ENCODE assay signal across 8 mouse cellular contexts in genomic region chr5:140767704-140768141, GRCm38 (mm10). TPM values are rescaled to one million over a fixed set of nuclear protein-coding genes. Genes with fewer than 3 reads are reported as not detected.
DNase-seq lines count a peak whose midpoint lies in the region; ATAC-seq lines count a peak whose summit lies in the region.

No protein-coding gene starts in this region.

- H3K27me3 ChIP-seq in embryonic facial prominence, embryonic 11.5 days (ENCODE audit: control insufficient read depth, insufficient read depth, low read length) = no peaks in the 10 kb centered on the region

- 21% methylated on average over 9 of the region's 9 CpGs for WGBS in embryonic facial prominence, embryonic 11.5 days

- no peak overlapping the region for H3K4me3 ChIP-seq in embryonic facial prominence, embryonic 11.5 days (ENCODE audit: low read depth, low read length)

- DNase-seq in adrenal gland, postnatal 4 days (ENCODE audit: low spot score in 2 of 2) = peak; percentile 50 to 74
- DNase-seq in embryonic facial prominence, embryonic 11.5 days (ENCODE audit: low spot score) = peak; percentile 38
- DNase-seq in heart, adult 11 months = peak; percentile 99
- DNase-seq in kidney, adult 11 months = peak; percentile 88
- DNase-seq in left cerebral cortex, postnatal 25 days (ENCODE audit: low spot score in 2 of 2) = peak; percentile 52 to 67
- DNase-seq in right cerebral cortex, postnatal 36 days (ENCODE audit: low spot score in 2 of 2) = peak; percentile 42 to 60
- no peak for DNase-seq in natural killer cell, adult 2 months (ENCODE audit: low spot score in 2 of 2)

- no peaks in the 10 kb centered on the region for H3K9me3 ChIP-seq in embryonic facial prominence, embryonic 11.5 days (replicated peaks; ENCODE audit: control insufficient read depth, low read length)

- ATAC-seq in embryonic facial prominence, embryonic 11.5 days (replicated peaks; ENCODE audit: insufficient number of reproducible peaks, low FRiP score, low TSS enrichment, low read depth) = peak; percentile 53
- peak; percentile 12; the same call in 1 of the 2 replicates for ATAC-seq in megakaryocyte progenitor cell, adult 5-6 weeks (replicated peaks; ENCODE audit: poor library complexity)

- intact Hi-C loops in left cerebral cortex, postnatal 25 days (cut with DNase I) = loop anchor here (5.0 kb wide), 1 partner anchor 60 kb away; no protein-coding TSS in a partner anchor

- H3K4me2 ChIP-seq in embryonic facial prominence, embryonic 11.5 days (ENCODE audit: low read depth, low read length) = no peak overlapping the region

- peak overlapping the region; percentile 65 for H3K27ac ChIP-seq in embryonic facial prominence, embryonic 11.5 days (replicated peaks; ENCODE audit: low read depth, low read length)

- H3K4me1 ChIP-seq in embryonic facial prominence, embryonic 11.5 days (ENCODE audit: control insufficient read depth, insufficient read depth, low read length) = peaks cover 7% of the 10 kb centered on the region

- no peaks in the 10 kb centered on the region for H3K36me3 ChIP-seq in embryonic facial prominence, embryonic 11.5 days (replicated peaks; ENCODE audit: control insufficient read depth, insufficient read depth, low read depth, low read length)

- peak overlapping the region; percentile 44 for H3K9ac ChIP-seq in embryonic facial prominence, embryonic 11.5 days (replicated peaks; ENCODE audit: low read length)

RNA-seq across cellular contexts. Expression of gene Amz1, which starts 43.8 kb away (rescaled TPM):
- 1 to 10 TPM; 1.2 to 1.5 TPM for total RNA-seq in adrenal gland, postnatal 4 days (2021)
- polyA plus RNA-seq in embryonic facial prominence, embryonic 11.5 days (2014; fragmentation: Nextera tagmentation; extraction: Ambion mirVana) = 0.61 and 0.76 TPM in 2 replicates
- 10 to 100 TPM; 16.0 to 18.0 TPM for total RNA-seq in left cerebral cortex, postnatal 25 days (2021)
- total RNA-seq in megakaryocyte progenitor cell, adult 5-6 weeks (2015) = 0.20 and 0.30 TPM in 2 replicates
- total RNA-seq in megakaryocyte progenitor cell, adult 5-6 weeks (2017) = 0.41 and 1.9 TPM in 2 replicates

Comparison
In these comparisons a context has a peak if more than half of its experiments do, and no peak if none do; other contexts are left out.
1. DNase-seq: peak in adrenal gland, postnatal 4 days (2 of 2), embryonic facial prominence, embryonic 11.5 days (single experiment), heart, adult 11 months (single experiment), kidney, adult 11 months (single experiment), left cerebral cortex, postnatal 25 days (2 of 2) and right cerebral cortex, postnatal 36 days (2 of 2); none in natural killer cell, adult 2 months (0 of 2).
2. RNA of gene Amz1, which starts 43.8 kb away (total RNA-seq): 16.0 to 18.0 TPM in left cerebral cortex, postnatal 25 days; 0.20 to 1.9 TPM in megakaryocyte progenitor cell, adult 5-6 weeks and 1.2 to 1.5 TPM in adrenal gland, postnatal 4 days; every median in the first group is over 4 times any median in the second.